Mouse (Mus musculus) forebrain, embryonic 14.5 days (tissue): ENCODE measurements around the gene Usp36. TPM values are rescaled to one million over a fixed set of nuclear protein-coding genes. Genes with fewer than 3 reads are reported as not detected.

Source experiments
- ATAC-seq: fragments of 200-750 bp; cut with Nextera tagmentation; 2 replicates; pipeline ENCODE4 v1.8.0; 2017; ENCODE audit warnings: mild to moderate bottlenecking, moderate library complexity
- DNase-seq: peaks from one replicate; pipeline ENCODE4 v3.0.0-alpha.2; 2015; ENCODE audit warnings: low spot score
- H3K27ac ChIP-seq: fragments of 300-500 bp; sonication (generic); 2 replicates; pipeline ENCODE4 v1.5.1; 2014; ENCODE audit warnings: low read depth, mild to moderate bottlenecking, control low read depth, low read length, moderate library complexity
- H3K27me3 ChIP-seq: fragments of 300-500 bp; sonication (generic); replicated peaks from 2 replicates; pipeline ENCODE4 v1.6.1; 2014; ENCODE audit warnings: low read length, control low read depth, mixed read lengths; ENCODE audit not compliant: control insufficient read depth, insufficient read depth
- H3K36me3 ChIP-seq: fragments of 300-500 bp; sonication (generic); 2 replicates; pipeline ENCODE4 v1.6.1; 2014; ENCODE audit warnings: low read length, control low read depth; ENCODE audit not compliant: control insufficient read depth, insufficient read depth
- H3K4me1 ChIP-seq: fragments of 300-500 bp; sonication (generic); 2 replicates; pipeline ENCODE4 v1.6.1; 2014; ENCODE audit warnings: antibody characterized with exemption, low read length, control low read depth; ENCODE audit not compliant: control insufficient read depth, insufficient read depth
- H3K4me2 ChIP-seq: fragments of 300-500 bp; sonication (generic); 2 replicates; pipeline ENCODE4 v1.6.1; 2014; ENCODE audit warnings: mild to moderate bottlenecking, control low read depth, low read length
- H3K4me3 ChIP-seq: fragments of 300-500 bp; sonication (generic); 2 replicates; pipeline ENCODE4 v1.5.1; 2014; ENCODE audit warnings: low read depth, low read length, control low read depth
- H3K9ac ChIP-seq: fragments of 300-500 bp; sonication (generic); 2 replicates; pipeline ENCODE4 v1.6.1; 2014; ENCODE audit warnings: mild to moderate bottlenecking, low read length, control low read depth, moderate library complexity
- H3K9me3 ChIP-seq: fragments of 300-500 bp; sonication (generic); replicated peaks from 2 replicates; pipeline ENCODE4 v1.6.1; 2016; ENCODE audit warnings: low read length, control low read depth, mixed read lengths; ENCODE audit not compliant: control insufficient read depth
- WGBS: fragments of 180-500 bp; shearing (Covaris S2); extraction: QIAGEN DNeasy Blood & Tissue Kit; methylation state at CpG from one replicate; pipeline ENCODE4 v1.1.7; 2014; 5-methylcytosine and 5-hydroxymethylcytosine counted together
- polyA plus RNA-seq: library from polyadenylated mRNA; unstranded; fragments of >200 nt; fragmentation: Nextera tagmentation; extraction: Ambion mirVana; gene quantifications from 2 replicates; pipeline ENCODE4 v1.2.1, GENCODE M21; 2014

Usp36 gene
- polyA plus RNA-seq, 1 experiment from 2014 or later = 7.1 TPM

DNA sequence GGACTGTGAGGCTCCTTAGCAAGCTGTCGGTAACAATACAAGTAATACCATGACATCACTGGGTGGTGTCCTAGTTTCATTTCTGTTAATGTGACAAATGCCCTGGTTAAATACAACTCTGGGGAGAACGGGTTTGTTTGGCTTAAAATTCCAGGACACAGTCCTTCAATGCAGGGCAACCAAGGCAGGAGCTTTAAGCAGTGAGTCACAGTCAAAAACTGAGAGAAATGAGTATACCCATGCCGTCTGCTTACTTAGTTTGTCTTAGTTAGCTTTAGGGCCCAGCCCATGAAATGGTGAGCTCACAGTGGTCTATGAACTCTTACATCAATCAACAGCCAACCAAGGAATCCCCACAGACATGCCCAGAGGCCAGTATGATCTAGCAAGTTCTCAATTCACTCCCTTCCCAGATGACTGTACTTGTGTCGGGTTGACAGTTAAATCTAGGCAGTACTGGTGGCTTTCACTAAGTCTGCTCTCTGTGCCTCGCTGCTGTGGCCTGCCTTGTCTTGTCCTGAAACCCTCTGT, 74.1 kb downstream of the Usp36 start:
- H3K4me1 ChIP-seq = peaks cover 12% of the 10 kb centered on the region; the same call in 1 of the 2 replicates
- ATAC-seq = no peak
- H3K4me2 ChIP-seq = no peak overlapping the region
- H3K4me3 ChIP-seq = no peak overlapping the region
- H3K9ac ChIP-seq = no peak overlapping the region
- H3K9me3 ChIP-seq = no peaks in the 10 kb centered on the region
- no peaks in the 10 kb centered on the region for H3K36me3 ChIP-seq
- H3K27ac ChIP-seq = no peak overlapping the region
- no peak for DNase-seq
- no peaks in the 10 kb centered on the region for H3K27me3 ChIP-seq
- WGBS = 80% methylated on average over 5 of the region's 5 CpGs

DNA sequence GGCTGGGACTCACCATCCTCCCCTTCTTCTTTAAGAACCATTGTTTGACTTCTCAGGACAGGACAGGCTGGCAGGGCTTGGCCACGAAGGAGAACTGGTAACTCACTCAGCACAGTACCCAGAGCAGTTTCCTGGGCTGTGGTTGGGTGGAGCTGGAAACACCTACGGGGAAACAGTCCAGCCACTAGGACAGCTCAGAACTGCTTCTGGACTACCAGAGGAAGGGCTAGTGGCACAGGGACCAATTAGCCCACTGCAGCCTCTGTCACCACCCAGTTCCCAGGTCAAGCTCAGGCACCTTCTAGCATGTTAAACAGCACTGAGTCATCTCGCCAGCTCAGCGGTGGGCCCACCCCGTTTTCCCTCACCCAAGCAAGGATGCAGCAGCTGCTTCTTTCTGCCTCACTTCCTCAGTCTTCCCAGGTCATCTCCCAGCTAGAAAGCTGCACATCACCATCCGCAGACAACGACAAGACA, 77.4 kb downstream of the Usp36 start:
- no peak for DNase-seq
- ATAC-seq = no peak

GRCm38 (mm10) chr11:118211749-118212635, 78.1 kb downstream of the Usp36 start:
- no peak overlapping the region for H3K4me2 ChIP-seq
- H3K4me3 ChIP-seq = no peak overlapping the region
- DNase-seq (no peak), ATAC-seq (0 out of 2 replicates have a peak, but pooled peaks have one; percentile 32)
- H3K27me3 ChIP-seq = no peaks in the 10 kb centered on the region
- peaks cover 35% of the 10 kb centered on the region for H3K4me1 ChIP-seq
- no peak overlapping the region for H3K9ac ChIP-seq
- no peaks in the 10 kb centered on the region for H3K36me3 ChIP-seq
- peak overlapping the region; percentile 62; the same call in 1 of the 2 replicates for H3K27ac ChIP-seq
- 44% methylated on average over 10 of the region's 10 CpGs for WGBS
- no peaks in the 10 kb centered on the region for H3K9me3 ChIP-seq

More for the DNA sequence above, 77.4 kb downstream of the Usp36 start:
- no peak overlapping the region for H3K4me3 ChIP-seq
- peaks cover 35% of the 10 kb centered on the region for H3K4me1 ChIP-seq
- H3K9ac ChIP-seq = no peak overlapping the region
- H3K27me3 ChIP-seq = no peaks in the 10 kb centered on the region
- no peak overlapping the region for H3K4me2 ChIP-seq
- H3K27ac ChIP-seq = 0 out of 2 replicates have a peak overlapping the region, but pooled peaks have one; percentile 27
- no peaks in the 10 kb centered on the region for H3K36me3 ChIP-seq
- H3K9me3 ChIP-seq = no peaks in the 10 kb centered on the region
- 69% methylated on average over 7 of the region's 7 CpGs for WGBS

- H3K4me2 ChIP-seq = no peak overlapping the region
- peaks cover 35% of the 10 kb centered on the region for H3K4me1 ChIP-seq
- H3K9me3 ChIP-seq = no peaks in the 10 kb centered on the region
- DNase-seq (no peak), ATAC-seq (no peak)
- no peak overlapping the region for H3K27ac ChIP-seq
- no peaks in the 10 kb centered on the region for H3K27me3 ChIP-seq
- no peaks in the 10 kb centered on the region for H3K36me3 ChIP-seq
- 82% methylated on average over 5 of the region's 5 CpGs for WGBS
- no peak overlapping the region for H3K4me3 ChIP-seq
- no peak overlapping the region for H3K9ac ChIP-seq
Measured at GRCm38 (mm10) chr11:118210962-118211361, 79.1 kb downstream of the Usp36 start.

DNA sequence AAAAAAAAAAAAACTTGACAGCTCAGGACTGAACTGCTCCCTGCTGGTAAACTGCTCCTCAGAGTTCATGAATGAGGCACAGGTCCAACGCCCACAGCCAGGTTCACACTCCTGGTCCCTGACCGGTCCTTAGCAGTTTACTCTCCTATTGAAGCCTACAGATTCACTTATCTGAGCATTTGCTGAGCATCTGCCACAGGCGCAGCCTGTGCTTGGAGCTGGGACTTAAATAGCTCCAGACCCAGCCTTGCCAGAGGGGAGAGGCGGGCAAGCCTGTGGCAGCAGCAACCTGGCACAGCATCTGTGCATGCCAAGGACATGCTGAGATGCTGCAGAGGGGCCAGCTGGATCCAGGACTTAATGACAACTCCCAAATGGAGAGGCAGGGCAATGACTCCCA, 79.9 kb downstream of the Usp36 start:
- Histone ChIP-seq H3K27me3 (no peaks in the 10 kb centered on the region), H3K36me3 (no peaks in the 10 kb centered on the region), H3K27ac (no peak overlapping the region), H3K4me2 (no peak overlapping the region), H3K9ac (no peak overlapping the region), H3K9me3 (no peaks in the 10 kb centered on the region), H3K4me1 (peaks cover 35% of the 10 kb centered on the region), H3K4me3 (no peak overlapping the region)
- peak; percentile 74 for ATAC-seq
- DNase-seq = peak; percentile 72
- 63% methylated on average over 4 of the region's 4 CpGs for WGBS

Other genes starting within 250 kb of the Usp36 start
- gene Dnah17, start 159.6 kb downstream of the Usp36 start, polyA plus RNA-seq = 0.08 and 0.14 TPM in 2 replicates
- 21.9 and 24.8 TPM in 2 replicates for gene Cyth1, start 41.7 kb downstream of the Usp36 start, polyA plus RNA-seq
- gene Cep295nl, start 52.3 kb upstream of the Usp36 start, polyA plus RNA-seq = 0.11 TPM in 2 replicates
- gene Timp2, start 65.5 kb upstream of the Usp36 start, polyA plus RNA-seq = 62.9 and 71.7 TPM in 2 replicates
- 3.0 TPM in 2 replicates for gene Lgals3bp, start 111.8 kb upstream of the Usp36 start, polyA plus RNA-seq
- 21.4 and 22.8 TPM in 2 replicates for gene Cant1, start 128.8 kb upstream of the Usp36 start, polyA plus RNA-seq
- gene C1qtnf1, start 138.0 kb upstream of the Usp36 start, polyA plus RNA-seq = 2.3 and 3.0 TPM in 2 replicates
- gene Engase, start 186.6 kb upstream of the Usp36 start, polyA plus RNA-seq = 3.9 and 4.9 TPM in 2 replicates